Mouse (Mus musculus) forebrain, embryonic 14.5 days (tissue): ENCODE data around the gene Rarg. TPM values are rescaled to one million over a fixed set of nuclear protein-coding genes. Genes with fewer than 3 reads are reported as not detected.

Experiments
- ATAC-seq: fragments of 200-750 bp; cut with Nextera tagmentation; 2 replicates; pipeline ENCODE4 v1.8.0; 2017; ENCODE audit warnings: mild to moderate bottlenecking, moderate library complexity
- DNase-seq: peaks from one replicate; pipeline ENCODE4 v3.0.0-alpha.2; 2015; ENCODE audit warnings: low spot score
- H3K27ac ChIP-seq: fragments of 300-500 bp; sonication (generic); 2 replicates; pipeline ENCODE4 v1.5.1; 2014; ENCODE audit warnings: low read depth, mild to moderate bottlenecking, control low read depth, low read length, moderate library complexity
- H3K27me3 ChIP-seq: fragments of 300-500 bp; sonication (generic); replicated peaks from 2 replicates; pipeline ENCODE4 v1.6.1; 2014; ENCODE audit warnings: low read length, control low read depth, mixed read lengths; ENCODE audit not compliant: control insufficient read depth, insufficient read depth
- H3K36me3 ChIP-seq: fragments of 300-500 bp; sonication (generic); 2 replicates; pipeline ENCODE4 v1.6.1; 2014; ENCODE audit warnings: low read length, control low read depth; ENCODE audit not compliant: control insufficient read depth, insufficient read depth
- H3K4me1 ChIP-seq: fragments of 300-500 bp; sonication (generic); 2 replicates; pipeline ENCODE4 v1.6.1; 2014; ENCODE audit warnings: antibody characterized with exemption, low read length, control low read depth; ENCODE audit not compliant: control insufficient read depth, insufficient read depth
- H3K4me2 ChIP-seq: fragments of 300-500 bp; sonication (generic); 2 replicates; pipeline ENCODE4 v1.6.1; 2014; ENCODE audit warnings: mild to moderate bottlenecking, control low read depth, low read length
- H3K4me3 ChIP-seq: fragments of 300-500 bp; sonication (generic); 2 replicates; pipeline ENCODE4 v1.5.1; 2014; ENCODE audit warnings: low read depth, low read length, control low read depth
- H3K9ac ChIP-seq: fragments of 300-500 bp; sonication (generic); 2 replicates; pipeline ENCODE4 v1.6.1; 2014; ENCODE audit warnings: mild to moderate bottlenecking, low read length, control low read depth, moderate library complexity
- H3K9me3 ChIP-seq: fragments of 300-500 bp; sonication (generic); replicated peaks from 2 replicates; pipeline ENCODE4 v1.6.1; 2016; ENCODE audit warnings: low read length, control low read depth, mixed read lengths; ENCODE audit not compliant: control insufficient read depth
- WGBS: fragments of 180-500 bp; shearing (Covaris S2); extraction: QIAGEN DNeasy Blood & Tissue Kit; methylation state at CpG from one replicate; pipeline ENCODE4 v1.1.7; 2014; 5-methylcytosine and 5-hydroxymethylcytosine counted together
- polyA plus RNA-seq: library from polyadenylated mRNA; unstranded; fragments of >200 nt; fragmentation: Nextera tagmentation; extraction: Ambion mirVana; gene quantifications from 2 replicates; pipeline ENCODE4 v1.2.1, GENCODE M21; 2014

Gene Rarg
- polyA plus RNA-seq, 1 experiment from 2014 or later, result 4.0 TPM

GRCm38 (mm10) chr15:102243229-102244190, 13.8 kb downstream of the Rarg start:
- H3K27me3 ChIP-seq, result peaks cover 38% of the 10 kb centered on the region
- ATAC-seq (no peak), DNase-seq (no peak)
- WGBS, result 13% methylated on average over 21 of the region's 22 CpGs
- H3K36me3 ChIP-seq, result no peaks in the 10 kb centered on the region
- H3K27ac ChIP-seq, result no peak overlapping the region
- no peaks in the 10 kb centered on the region for H3K9me3 ChIP-seq
- 0 out of 2 replicates have a peak overlapping the region, but pooled peaks have one; percentile 5 for H3K9ac ChIP-seq
- peak overlapping the region; percentile 12; the same call in 1 of the 2 replicates for H3K4me2 ChIP-seq
- H3K4me3 ChIP-seq, result 0 out of 2 replicates have a peak overlapping the region, but pooled peaks have one; percentile 2
- H3K4me1 ChIP-seq, result peaks cover 15% of the 10 kb centered on the region

DNA sequence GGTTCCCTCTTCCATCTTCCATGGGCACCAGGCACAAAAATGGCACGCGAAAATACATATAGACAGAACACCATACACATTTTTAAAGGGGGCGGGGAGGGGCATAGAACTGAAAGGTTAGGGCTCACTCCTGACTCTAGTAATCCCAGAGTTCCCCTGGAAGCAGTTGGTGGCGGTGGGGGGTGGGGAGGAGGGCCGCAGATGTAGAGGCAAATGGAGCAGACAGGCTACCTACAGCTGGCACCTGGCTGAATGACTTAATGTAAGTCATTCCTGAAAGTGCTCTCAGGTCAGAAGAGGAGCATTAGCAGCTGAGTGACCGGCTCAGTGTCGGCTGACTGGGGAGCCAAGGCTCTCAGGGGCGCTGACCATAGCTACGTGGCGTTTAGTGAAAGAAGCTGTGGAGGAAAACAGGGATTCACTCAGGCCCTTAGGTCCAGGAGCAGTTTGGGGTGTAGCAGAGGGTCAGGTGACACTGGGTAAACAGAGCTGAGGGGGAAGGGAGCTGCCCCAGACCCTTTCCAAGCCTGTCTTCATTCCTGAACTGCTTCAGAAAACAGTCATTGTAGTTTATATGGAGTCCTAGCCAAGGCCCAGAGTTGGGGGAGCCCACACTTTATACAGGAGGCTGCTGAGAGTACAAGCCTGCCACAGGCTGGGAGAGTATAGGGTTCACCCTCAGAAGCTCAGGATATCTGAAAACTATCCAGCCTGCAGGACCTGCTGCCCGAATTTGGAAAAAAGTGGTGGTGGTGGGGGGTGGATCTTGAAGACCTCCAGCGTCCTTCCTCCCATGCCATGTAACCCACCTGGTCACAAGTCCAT, 14.7 kb downstream of the Rarg start:
- DNase-seq (no peak), ATAC-seq (no peak)
- WGBS, result 33% methylated on average over 12 of the region's 12 CpGs
- Histone ChIP-seq H3K4me3 (no peak overlapping the region), H3K4me2 (no peak overlapping the region), H3K36me3 (no peaks in the 10 kb centered on the region), H3K27me3 (peaks cover 36% of the 10 kb centered on the region), H3K9me3 (no peaks in the 10 kb centered on the region), H3K9ac (no peak overlapping the region), H3K4me1 (peaks cover 13% of the 10 kb centered on the region), H3K27ac (no peak overlapping the region)

DNA sequence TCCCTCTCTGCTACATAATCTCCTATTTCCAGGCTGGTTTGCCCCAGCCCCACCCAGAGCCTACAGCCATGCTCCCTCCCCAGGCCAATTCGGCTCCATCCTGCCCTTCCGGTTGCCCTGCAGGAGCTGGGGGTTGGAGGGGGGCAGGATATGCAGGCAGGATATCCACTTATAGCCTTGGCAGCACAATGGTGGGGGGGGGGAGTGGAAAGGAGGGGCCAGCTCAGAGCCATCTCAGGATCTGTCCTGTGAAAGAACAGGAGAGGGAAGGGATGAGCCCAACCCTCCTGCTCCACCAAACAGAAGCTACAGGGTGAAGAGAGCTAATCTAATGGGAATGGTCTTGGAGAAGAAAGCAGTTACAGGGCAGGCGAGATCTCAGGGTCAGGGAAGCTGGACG, 16.7 kb downstream of the Rarg start:
- peaks cover 31% of the 10 kb centered on the region for H3K27me3 ChIP-seq
- WGBS, result 76% methylated on average over 4 of the region's 4 CpGs
- ATAC-seq (no peak), DNase-seq (no peak)
- H3K9ac ChIP-seq, result no peak overlapping the region
- no peak overlapping the region for H3K4me2 ChIP-seq
- peaks cover 6% of the 10 kb centered on the region for H3K4me1 ChIP-seq
- no peak overlapping the region for H3K4me3 ChIP-seq
- no peaks in the 10 kb centered on the region for H3K36me3 ChIP-seq
- H3K27ac ChIP-seq, result no peak overlapping the region
- H3K9me3 ChIP-seq, result no peaks in the 10 kb centered on the region

GRCm38 (mm10) chr15:102239851-102240250, 17.5 kb downstream of the Rarg start:
- peaks cover 24% of the 10 kb centered on the region for H3K27me3 ChIP-seq
- no peak overlapping the region for H3K27ac ChIP-seq
- no peak for ATAC-seq
- H3K4me2 ChIP-seq, result no peak overlapping the region
- H3K9me3 ChIP-seq, result no peaks in the 10 kb centered on the region
- no peak overlapping the region for H3K9ac ChIP-seq
- no peak overlapping the region for H3K4me3 ChIP-seq
- H3K36me3 ChIP-seq, result no peaks in the 10 kb centered on the region
- peaks cover 3% of the 10 kb centered on the region for H3K4me1 ChIP-seq
- 75% methylated on average over 11 of the region's 11 CpGs for WGBS
- DNase-seq, result no peak

DNA sequence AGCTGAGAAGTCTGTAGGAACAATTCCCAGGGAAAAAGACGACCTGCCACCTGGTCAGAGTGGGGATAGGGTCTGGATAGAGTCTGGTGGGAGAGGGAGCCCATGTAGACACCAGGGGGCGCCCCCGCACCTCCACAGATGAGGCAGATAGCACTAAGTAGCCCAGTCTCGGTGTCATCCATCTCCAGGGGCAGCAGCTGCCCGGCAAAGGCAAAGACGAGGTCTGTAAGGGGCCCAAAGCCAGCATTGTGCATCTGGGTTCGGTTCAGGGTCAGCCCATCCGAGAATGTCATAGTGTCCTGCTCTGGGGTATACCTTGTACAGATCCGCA, 18.1 kb downstream of the Rarg start:
- no peaks in the 10 kb centered on the region for H3K36me3 ChIP-seq
- 12% methylated on average over 9 of the region's 9 CpGs for WGBS
- H3K9me3 ChIP-seq, result no peaks in the 10 kb centered on the region
- no peak overlapping the region for H3K27ac ChIP-seq
- no peak overlapping the region for H3K4me2 ChIP-seq
- DNase-seq (peak; percentile 82), ATAC-seq (peak; percentile 86)
- peaks cover 3% of the 10 kb centered on the region; the same call in 1 of the 2 replicates for H3K4me1 ChIP-seq
- peaks cover 17% of the 10 kb centered on the region for H3K27me3 ChIP-seq
- no peak overlapping the region for H3K9ac ChIP-seq
- no peak overlapping the region for H3K4me3 ChIP-seq

GRCm38 (mm10) chr15:102238543-102239259, 18.6 kb downstream of the Rarg start:
- H3K27me3 ChIP-seq, result peaks cover 12% of the 10 kb centered on the region
- 86% methylated on average over 14 of the region's 14 CpGs for WGBS
- peaks cover 3% of the 10 kb centered on the region; the same call in 1 of the 2 replicates for H3K4me1 ChIP-seq
- ATAC-seq (no peak), DNase-seq (no peak)
- H3K9me3 ChIP-seq, result no peaks in the 10 kb centered on the region
- no peak overlapping the region for H3K4me2 ChIP-seq
- no peak overlapping the region for H3K27ac ChIP-seq
- H3K4me3 ChIP-seq, result no peak overlapping the region
- H3K36me3 ChIP-seq, result no peaks in the 10 kb centered on the region
- no peak overlapping the region for H3K9ac ChIP-seq

DNA sequence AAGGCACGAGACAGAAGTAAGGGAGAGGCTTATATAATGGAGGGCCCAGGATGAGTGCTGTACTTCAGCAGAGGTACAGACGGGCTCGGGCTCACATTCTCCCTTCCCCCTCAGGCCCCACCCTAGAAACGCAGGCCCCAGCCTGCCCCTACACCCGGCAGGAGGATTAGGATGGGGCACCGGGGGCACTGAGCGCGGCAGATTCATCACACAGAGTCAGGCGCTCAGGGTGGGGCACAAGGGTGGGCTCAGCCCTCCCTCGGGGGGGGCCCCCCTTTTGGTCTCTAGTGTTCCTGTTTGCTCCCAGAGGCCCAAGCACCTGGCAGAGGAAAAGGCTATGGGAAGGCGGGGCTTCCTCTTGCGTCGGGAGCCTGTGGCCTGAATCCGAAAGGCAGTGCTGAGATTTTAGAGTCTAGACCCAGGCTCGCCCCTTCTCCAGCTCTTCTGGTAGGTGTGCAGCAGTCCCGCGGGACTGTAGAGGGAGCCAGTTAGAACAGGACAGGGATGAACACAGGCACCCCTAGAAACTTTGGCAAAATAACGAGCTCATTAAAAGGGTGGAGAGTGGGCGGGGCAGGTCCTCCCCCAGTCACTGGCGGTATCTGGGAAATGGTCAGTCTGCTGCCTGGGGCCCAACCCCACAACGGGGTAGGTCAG, 21.8 kb downstream of the Rarg start:
- H3K9ac ChIP-seq, result 0 out of 2 replicates have a peak overlapping the region, but pooled peaks have one; percentile 29
- H3K9me3 ChIP-seq, result no peaks in the 10 kb centered on the region
- H3K36me3 ChIP-seq, result no peaks in the 10 kb centered on the region
- no peak overlapping the region for H3K4me2 ChIP-seq
- no peak overlapping the region for H3K27ac ChIP-seq
- DNase-seq, result peak; percentile 17
- 17% methylated on average over 21 of the region's 21 CpGs for WGBS
- peak; percentile 36; the same call in 1 of the 2 replicates for ATAC-seq
- no peaks in the 10 kb centered on the region for H3K27me3 ChIP-seq
- H3K4me1 ChIP-seq, result no peaks in the 10 kb centered on the region
- no peak overlapping the region for H3K4me3 ChIP-seq

- WGBS, result 45% methylated on average over 2 of the region's 2 CpGs
- Histone ChIP-seq H3K4me3 (no peak overlapping the region), H3K9me3 (no peaks in the 10 kb centered on the region), H3K36me3 (no peaks in the 10 kb centered on the region), H3K4me2 (no peak overlapping the region), H3K27ac (no peak overlapping the region), H3K27me3 (no peaks in the 10 kb centered on the region), H3K9ac (no peak overlapping the region), H3K4me1 (no peaks in the 10 kb centered on the region)
- DNase-seq (no peak), ATAC-seq (no peak)
These were observed 23.4 kb downstream of the Rarg start for GRCm38 (mm10) chr15:102233896-102234295.
